Mouse (Mus musculus) stomach, postnatal 0 days (tissue): ENCODE results near the gene Akap13. TPM values are rescaled to one million over a fixed set of nuclear protein-coding genes. Genes with fewer than 3 reads are reported as not detected.

Experiments used
- ATAC-seq: fragments of 200-750 bp; cut with Nextera tagmentation; 2 replicates; pipeline ENCODE4 v1.8.0; 2017; ENCODE audit not compliant: low FRiP score, low TSS enrichment
- DNase-seq: peaks from one replicate; pipeline ENCODE4 v3.0.0-alpha.2; 2016; ENCODE audit warnings: low spot score
- H3K27ac ChIP-seq: fragments of 300-500 bp; sonication (generic); replicated peaks from 2 replicates; pipeline ENCODE4 v1.5.1; 2014; ENCODE audit warnings: mild to moderate bottlenecking, control low read depth
- H3K27me3 ChIP-seq: fragments of 300-500 bp; sonication (generic); 2 replicates; pipeline ENCODE4 v1.6.1; 2014; ENCODE audit warnings: low read length; ENCODE audit not compliant: control insufficient read depth, insufficient read depth
- H3K36me3 ChIP-seq: fragments of 300-500 bp; sonication (generic); 2 replicates; pipeline ENCODE4 v1.6.1; 2014; ENCODE audit warnings: low read length, mixed read lengths; ENCODE audit not compliant: control insufficient read depth, insufficient read depth
- H3K4me1 ChIP-seq: fragments of 300-500 bp; sonication (generic); replicated peaks from 2 replicates; pipeline ENCODE4 v1.6.1; 2014; ENCODE audit warnings: antibody characterized with exemption; ENCODE audit not compliant: control insufficient read depth, insufficient read depth
- H3K4me2 ChIP-seq: fragments of 300-500 bp; sonication (generic); replicated peaks from 2 replicates; pipeline ENCODE4 v1.6.1; 2014; ENCODE audit warnings: low read depth, mild to moderate bottlenecking, control low read depth, moderate library complexity
- H3K4me3 ChIP-seq: fragments of 300-500 bp; sonication (generic); 2 replicates; pipeline ENCODE4 v1.5.1; 2014; ENCODE audit warnings: low read depth, low read length, control low read depth
- H3K9ac ChIP-seq: fragments of 300-500 bp; sonication (generic); 2 replicates; pipeline ENCODE4 v1.6.1; 2014; ENCODE audit warnings: mild to moderate bottlenecking, low read length, control low read depth, mixed read lengths
- H3K9me3 ChIP-seq: fragments of 300-500 bp; sonication (generic); 2 replicates; pipeline ENCODE4 v1.6.1; 2016; ENCODE audit warnings: low read length; ENCODE audit not compliant: control insufficient read depth
- CTCF ChIP-seq: IDR thresholded peaks from 2 replicates; pipeline ENCODE4 v1.5.1; 2016; ENCODE audit warnings: antibody characterized with exemption, low read depth, mild to moderate bottlenecking, moderate library complexity
- EP300 ChIP-seq: optimal IDR thresholded peaks from 2 replicates; pipeline ENCODE3; 2016; ENCODE audit warnings: antibody characterized with exemption
- WGBS: fragments of 180-500 bp; shearing (Covaris S2); extraction: QIAGEN DNeasy Blood & Tissue Kit; methylation state at CpG from one replicate; pipeline ENCODE4 v1.1.7; 2014; 5-methylcytosine and 5-hydroxymethylcytosine counted together
- polyA plus RNA-seq: library from polyadenylated mRNA; unstranded; fragments of >200 nt; fragmentation: Nextera tagmentation; extraction: Ambion mirVana; gene quantifications from 2 replicates; pipeline ENCODE4 v1.2.1, GENCODE M21; 2015

Akap13 gene
- 15.2 and 18.8 TPM in 2 replicates for polyA plus RNA-seq

DNA sequence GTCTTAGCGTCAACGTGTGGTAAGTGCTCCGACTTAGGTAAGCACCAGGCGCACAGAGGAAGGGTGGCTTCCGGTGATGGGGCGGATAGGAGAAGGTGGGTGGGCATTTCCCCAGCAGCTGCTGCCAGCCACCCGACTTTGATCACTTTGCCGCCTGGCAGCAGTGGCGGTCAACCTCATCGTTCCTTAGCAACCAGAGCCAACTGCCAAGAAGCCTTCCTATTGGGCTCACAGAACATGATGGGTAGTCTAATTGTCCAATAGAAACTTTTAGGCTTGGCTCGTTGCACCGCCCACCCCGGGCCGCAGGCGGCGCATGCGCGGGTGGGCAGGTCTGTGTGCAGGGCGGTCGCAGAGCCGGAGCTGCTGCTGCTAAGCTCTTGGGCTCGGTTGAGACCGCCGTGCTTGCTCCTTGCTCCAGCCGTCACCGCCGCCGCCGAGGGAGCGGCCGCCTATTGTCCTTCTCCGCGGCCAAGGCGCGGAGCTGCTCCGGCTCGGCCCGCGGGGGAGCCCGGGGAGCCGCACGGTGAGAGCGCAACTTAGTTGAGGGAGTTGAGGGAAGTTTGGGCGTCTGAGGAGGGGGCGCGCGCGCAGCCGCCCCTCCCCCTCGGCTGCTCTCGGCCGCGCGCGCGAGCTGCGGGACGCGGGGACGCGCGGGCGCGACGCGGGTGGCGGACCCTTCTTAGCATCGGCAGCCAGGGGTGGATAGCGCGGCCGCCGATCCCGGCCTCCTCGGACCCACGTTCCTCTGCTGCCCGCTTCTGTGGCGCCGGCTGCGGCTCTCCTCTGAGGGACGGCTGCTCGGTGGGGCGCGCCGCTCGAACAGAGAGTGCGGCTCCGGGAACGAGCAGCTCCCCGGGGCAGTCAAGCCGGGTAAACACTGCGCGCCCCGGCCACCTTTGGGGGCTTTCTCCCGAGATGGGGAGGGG, at the start of gene Akap13:
TSS of gene Akap13 (plus strand) at position 312 of the 929 bp plus-strand sequence.
- Histone ChIP-seq H3K4me1 (no peaks in the 10 kb centered on the region), H3K9me3 (no peaks in the 10 kb centered on the region), H3K27me3 (no peaks in the 10 kb centered on the region), H3K4me2 (peak within 1 kb of the TSS; percentile 86), H3K9ac (peak within 1 kb of the TSS; percentile 94), H3K27ac (peak within 1 kb of the TSS; percentile 98), H3K36me3 (no peaks in the 10 kb centered on the region), H3K4me3 (peak within 1 kb of the TSS; percentile 85)
- TF ChIP-seq EP300 (no peak), CTCF (peak; percentile 62)
- DNase-seq (peak; percentile 97), ATAC-seq (peak; percentile 99)
- WGBS = under 1% methylated on average over 66 of the region's 94 CpGs

DNA sequence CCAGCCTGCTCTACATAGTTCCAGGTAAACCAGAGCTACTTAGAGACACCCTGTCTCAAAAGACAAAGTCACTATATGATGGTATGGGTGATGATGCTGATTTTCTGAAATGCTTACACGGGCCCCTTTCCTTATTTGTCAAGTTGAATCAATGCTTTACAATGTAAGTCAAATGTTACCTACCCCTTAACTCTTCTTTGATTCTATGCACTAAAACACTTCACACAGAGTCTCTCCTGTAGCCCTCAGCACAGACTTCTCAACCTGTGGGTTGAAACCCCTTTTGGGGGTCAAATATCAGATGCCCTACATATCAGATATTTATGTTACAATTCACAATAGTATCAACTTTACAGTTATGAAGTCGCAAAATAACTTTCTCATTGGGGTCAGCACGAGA, 44.7 kb upstream of the Akap13 start:
- H3K4me3 ChIP-seq = no peak overlapping the region
- H3K36me3 ChIP-seq = no peaks in the 10 kb centered on the region
- no peaks in the 10 kb centered on the region for H3K27me3 ChIP-seq
- H3K9me3 ChIP-seq = no peaks in the 10 kb centered on the region
- no peak overlapping the region for H3K4me2 ChIP-seq
- H3K27ac ChIP-seq = no peak overlapping the region
- no peak overlapping the region for H3K9ac ChIP-seq
- no peaks in the 10 kb centered on the region; the same call in 1 of the 2 replicates for H3K4me1 ChIP-seq
- ATAC-seq = no peak
- no peak for DNase-seq
- TF ChIP-seq CTCF (no peak), EP300 (no peak)
- 73% methylated on average over 3 of the region's 3 CpGs for WGBS

DNA sequence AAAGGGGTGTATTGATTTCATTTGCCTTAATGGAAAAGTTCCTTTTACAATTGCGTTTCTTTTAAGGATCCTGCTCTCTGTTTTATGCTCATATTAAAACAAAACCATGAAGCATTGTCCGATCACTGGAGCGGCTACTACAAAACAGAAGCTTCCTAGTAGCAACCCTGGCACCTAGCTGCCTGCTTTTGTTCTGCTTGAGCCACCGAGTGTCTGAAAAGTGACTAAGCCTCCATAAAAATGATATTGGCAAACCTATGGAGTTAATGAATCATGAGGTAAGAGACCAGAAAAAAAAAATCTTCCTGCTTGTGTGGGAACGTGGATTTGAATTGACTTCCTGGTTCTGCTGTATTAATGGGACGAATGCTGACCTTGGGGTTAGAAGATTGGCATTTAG, 44.1 kb upstream of the Akap13 start:
- Histone ChIP-seq H3K4me3 (no peak overlapping the region), H3K4me2 (no peak overlapping the region), H3K4me1 (no peaks in the 10 kb centered on the region; the same call in 1 of the 2 replicates), H3K36me3 (no peaks in the 10 kb centered on the region), H3K9me3 (no peaks in the 10 kb centered on the region), H3K27me3 (no peaks in the 10 kb centered on the region), H3K27ac (no peak overlapping the region), H3K9ac (no peak overlapping the region)
- TF ChIP-seq CTCF (no peak), EP300 (no peak)
- WGBS = 49% methylated on average over 6 of the region's 6 CpGs
- DNase-seq = no peak
- no peak for ATAC-seq

DNA sequence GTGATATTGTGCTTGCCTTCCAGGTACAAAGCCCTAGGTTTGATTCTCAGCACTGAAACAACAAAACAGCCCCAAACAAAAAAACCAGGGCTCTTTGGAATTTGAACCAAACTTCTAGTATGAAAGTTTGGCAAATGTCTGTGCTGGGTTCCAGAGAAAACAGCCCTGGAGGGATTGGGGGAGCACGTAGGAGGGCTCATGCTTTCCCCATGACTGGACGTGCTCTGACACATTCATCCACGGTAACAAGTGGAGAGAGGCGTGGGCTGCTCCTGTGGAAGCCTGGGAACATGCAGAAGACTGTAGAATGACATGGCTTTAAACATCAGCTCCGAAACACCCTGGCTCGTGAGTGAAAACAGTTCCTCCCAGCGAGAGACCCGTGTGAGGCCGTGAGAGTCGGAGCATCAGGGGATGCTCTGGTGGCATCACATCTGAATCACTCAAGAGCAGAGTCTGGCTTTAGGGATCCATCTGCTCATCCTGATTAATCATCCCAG, 43.3 kb upstream of the Akap13 start:
- H3K9ac ChIP-seq = no peak overlapping the region
- no peak for TF ChIP-seq CTCF
- no peak for TF ChIP-seq EP300
- no peaks in the 10 kb centered on the region for H3K36me3 ChIP-seq
- no peak overlapping the region for H3K4me3 ChIP-seq
- DNase-seq (no peak), ATAC-seq (no peak)
- no peaks in the 10 kb centered on the region for H3K27me3 ChIP-seq
- H3K4me2 ChIP-seq = no peak overlapping the region
- 53% methylated on average over 10 of the region's 10 CpGs for WGBS
- H3K27ac ChIP-seq = 0 out of 2 replicates have a peak overlapping the region, but pooled peaks have one; percentile 5
- no peaks in the 10 kb centered on the region; the same call in 1 of the 2 replicates for H3K4me1 ChIP-seq
- no peaks in the 10 kb centered on the region for H3K9me3 ChIP-seq

DNA sequence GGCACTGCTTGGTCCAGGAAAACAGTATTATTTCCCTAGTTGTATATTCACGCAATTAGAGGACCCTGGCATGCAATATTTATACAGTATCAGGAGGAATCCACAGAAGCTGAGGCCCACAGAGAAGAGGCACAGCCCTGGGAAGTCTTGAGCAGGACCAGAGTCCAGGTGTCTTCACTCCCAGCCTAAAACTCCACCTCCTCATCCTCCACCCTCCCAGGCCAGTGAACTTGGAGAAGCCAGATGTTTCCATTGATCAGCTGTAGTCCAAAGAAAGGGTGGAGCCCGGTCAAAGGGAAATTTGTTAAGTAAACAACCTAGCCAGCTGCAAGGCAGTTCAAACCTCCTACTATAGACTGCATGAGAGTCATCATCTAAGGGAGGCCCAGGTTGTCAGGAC, 42.8 kb upstream of the Akap13 start:
- no peak overlapping the region for H3K4me2 ChIP-seq
- no peaks in the 10 kb centered on the region for H3K36me3 ChIP-seq
- no peak for ATAC-seq
- no peaks in the 10 kb centered on the region for H3K9me3 ChIP-seq
- TF ChIP-seq EP300 = no peak
- no peak for TF ChIP-seq CTCF
- no peaks in the 10 kb centered on the region for H3K27me3 ChIP-seq
- H3K9ac ChIP-seq = no peak overlapping the region
- H3K4me1 ChIP-seq = no peaks in the 10 kb centered on the region; the same call in 1 of the 2 replicates
- peak overlapping the region; percentile 26; the same call in 1 of the 2 replicates for H3K27ac ChIP-seq
- H3K4me3 ChIP-seq = no peak overlapping the region
- whole genome bisulfite sequencing = 35% methylated on average over 2 of the region's 2 CpGs
- DNase-seq = no peak

GRCm38 (mm10) chr7:75413903-75414302, 41.4 kb upstream of the Akap13 start:
- no peak for ATAC-seq
- H3K4me1 ChIP-seq = no peaks in the 10 kb centered on the region; the same call in 1 of the 2 replicates
- H3K27me3 ChIP-seq = no peaks in the 10 kb centered on the region
- no peaks in the 10 kb centered on the region for H3K9me3 ChIP-seq
- H3K4me3 ChIP-seq = no peak overlapping the region
- no peaks in the 10 kb centered on the region for H3K36me3 ChIP-seq
- TF ChIP-seq EP300 = no peak
- TF ChIP-seq CTCF = no peak
- 0 out of 2 replicates have a peak overlapping the region, but pooled peaks have one; percentile 24 for H3K27ac ChIP-seq
- no peak overlapping the region for H3K4me2 ChIP-seq
- no peak overlapping the region for H3K9ac ChIP-seq
- no peak for DNase-seq
- WGBS = 69% methylated on average over 6 of the region's 6 CpGs
